Mouse (Mus musculus): ENCODE data around the gene Dhx32. TPM values are rescaled to one million over a fixed set of nuclear protein-coding genes. Genes with fewer than 3 reads are reported as not detected.
A peak's percentile ranks its signal among the peaks of the same experiment; 100 is the strongest.

Dhx32 gene
- total RNA-seq, 2 experiments from 2014 or later = 42.0 to 44.4 TPM

DNA sequence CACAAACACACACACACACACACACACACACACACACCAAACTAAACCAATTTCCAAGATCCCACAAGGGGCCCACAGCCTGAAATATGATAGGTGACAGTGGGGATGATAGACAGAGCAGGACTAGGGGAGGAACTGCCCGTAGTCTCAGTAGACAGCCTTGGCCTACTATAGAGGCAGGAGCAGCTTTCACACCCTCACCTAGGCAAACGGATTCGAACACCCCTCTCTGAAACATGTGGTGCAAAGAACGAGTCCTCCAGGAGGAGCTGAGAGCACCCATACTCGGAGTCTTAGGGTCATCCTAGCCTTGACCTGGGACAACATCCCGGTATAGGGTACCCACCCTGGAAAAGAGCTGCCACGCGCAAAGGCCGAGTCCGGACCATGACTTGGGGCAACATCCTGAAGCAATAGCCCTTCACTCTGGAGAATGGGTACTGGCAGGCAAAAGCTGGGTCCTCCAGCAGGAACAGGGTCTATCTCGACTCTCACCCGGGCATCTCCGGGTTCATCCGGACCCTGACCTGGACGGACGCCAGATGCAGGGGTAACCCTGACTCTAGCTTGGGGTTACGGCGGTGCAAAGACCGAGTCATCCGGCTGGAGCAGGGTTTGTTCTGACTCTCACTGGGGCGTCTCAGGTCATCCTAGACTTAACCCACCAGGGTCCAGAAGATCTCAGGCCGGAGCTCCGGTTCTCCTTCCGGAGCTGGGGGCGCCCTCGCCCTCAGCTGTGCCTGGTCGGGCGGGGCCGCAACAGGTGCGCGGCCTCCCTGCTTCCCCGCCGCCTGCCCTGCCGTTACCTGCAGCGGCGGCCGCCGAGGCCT, 6.5 kb downstream of the Dhx32 start:
- DNase-seq = peak in 1 of 2 experiments; percentile 44
- intact Hi-C loops (cut with DNase I) = loop anchor here (2.0 kb wide), 1 partner anchor 67 kb away; the partner anchor contains the start of gene Bccip

DNA sequence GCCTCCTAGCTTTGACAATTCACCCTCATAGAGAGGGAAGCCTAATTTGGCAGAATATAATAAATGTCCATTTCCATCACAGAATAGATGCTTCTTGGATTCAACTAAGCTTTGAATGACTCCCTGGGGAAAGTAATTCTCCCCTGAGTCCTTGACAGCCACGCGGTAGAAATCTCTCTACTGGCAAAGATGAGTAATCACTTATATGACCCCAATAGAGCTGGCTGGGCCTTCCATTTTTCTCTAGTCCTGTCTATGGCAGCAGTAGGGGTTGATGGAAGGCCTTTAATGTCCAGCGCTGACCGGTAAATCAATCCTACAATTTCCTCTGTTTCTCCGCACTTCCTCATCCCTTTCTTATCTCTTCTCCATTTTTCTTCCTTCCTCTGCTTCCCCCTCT, 7.3 kb downstream of the Dhx32 start:
- intact Hi-C loops (cut with DNase I) = no loop called here
- no peak for DNase-seq

DNA sequence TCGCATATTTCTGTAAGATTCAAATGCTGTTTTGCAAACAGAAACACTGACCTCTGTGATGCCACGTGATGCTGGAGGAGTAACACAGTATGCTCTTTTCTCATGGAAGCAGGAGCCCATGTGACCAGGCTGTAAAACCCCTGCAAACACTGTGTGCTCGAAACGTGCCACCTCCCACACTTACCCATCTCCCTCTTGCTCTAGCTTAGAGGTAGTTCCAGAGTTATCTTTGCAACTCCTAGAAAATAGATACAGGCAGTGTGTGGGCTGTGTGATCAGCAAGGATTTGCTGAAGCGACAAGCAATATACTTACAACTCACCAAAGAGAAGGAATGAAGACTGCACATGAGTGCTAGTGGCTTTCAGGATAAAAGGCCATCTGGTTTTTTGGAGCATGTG, 14.0 kb downstream of the Dhx32 start:
- DNase-seq = no peak
- intact Hi-C loops (cut with DNase I) = no loop called here

DNA sequence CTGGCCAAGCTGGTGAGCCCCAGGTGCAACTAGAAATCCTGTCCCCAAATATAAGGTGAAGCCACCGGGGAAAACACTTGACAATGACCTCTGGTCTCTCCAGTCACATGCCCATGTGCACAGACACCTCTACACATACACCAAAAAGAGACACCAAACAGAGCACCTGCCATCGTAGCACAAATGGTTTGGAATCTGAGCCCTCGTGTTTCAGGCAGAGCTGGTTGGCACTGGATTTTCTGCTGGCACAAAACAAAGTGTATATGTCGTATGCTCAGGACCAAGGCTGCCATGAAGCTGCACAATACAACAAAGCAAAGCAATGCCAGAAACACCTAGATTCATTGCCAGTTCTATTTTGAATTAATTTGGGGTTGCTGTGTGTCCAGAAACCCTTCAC, 14.5 kb downstream of the Dhx32 start:
- no peak for DNase-seq
- intact Hi-C loops (cut with DNase I) = no loop called here

DNA sequence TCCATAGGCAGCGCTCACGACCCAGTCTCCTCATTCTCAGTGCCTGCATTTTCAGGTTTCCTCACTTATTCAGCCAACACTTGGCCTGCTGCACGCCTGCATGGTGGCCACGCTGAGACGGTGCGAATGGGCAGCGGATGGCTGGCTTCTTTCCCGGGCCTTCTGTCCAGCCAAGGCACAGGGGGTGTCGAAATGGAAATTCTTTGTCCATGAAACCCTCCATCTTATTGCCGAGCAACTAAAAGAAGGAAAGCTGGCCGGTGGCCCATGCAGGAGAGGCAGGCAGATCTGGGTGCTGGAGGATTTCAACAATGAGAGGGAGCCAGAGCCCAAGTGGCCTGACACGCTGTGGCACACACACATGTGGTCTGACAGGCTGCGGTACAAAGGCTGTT, 16.7 kb downstream of the Dhx32 start:
- intact Hi-C loops (cut with DNase I) = no loop called here

DNA sequence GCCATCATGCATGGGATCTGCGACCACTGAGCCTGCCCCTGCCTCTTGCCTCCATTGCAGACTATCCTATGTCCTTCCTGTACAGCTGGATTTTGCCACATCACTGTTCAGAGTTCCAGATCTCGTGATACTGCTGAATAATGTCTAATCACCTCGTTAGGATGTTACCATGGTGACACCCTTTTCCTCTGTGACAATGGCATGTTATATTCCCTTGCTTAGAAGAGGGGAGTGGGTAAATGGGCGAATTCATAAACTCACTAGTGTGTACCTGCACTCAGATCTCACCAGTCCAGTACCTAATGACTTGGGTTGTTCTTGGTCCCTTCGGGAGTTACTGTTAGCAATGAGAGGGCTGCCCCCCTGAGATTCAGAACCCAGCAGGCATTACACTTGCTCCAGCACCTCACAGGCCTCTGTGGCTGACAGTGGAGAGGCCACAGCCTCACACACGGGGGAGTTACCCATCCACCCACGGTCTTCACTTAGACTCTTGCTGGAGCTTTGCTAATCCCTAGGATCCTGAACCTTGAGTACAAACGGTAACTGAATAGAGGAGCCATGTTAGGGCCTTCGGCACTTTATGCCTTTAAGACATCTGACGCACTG, 17.2 kb downstream of the Dhx32 start:
- intact Hi-C loops (cut with DNase I) = no loop called here
- no peak for DNase-seq

More for the DNA sequence above, 16.7 kb downstream of the Dhx32 start:
- DNase-seq = peak; percentile 73 to 76

DNA sequence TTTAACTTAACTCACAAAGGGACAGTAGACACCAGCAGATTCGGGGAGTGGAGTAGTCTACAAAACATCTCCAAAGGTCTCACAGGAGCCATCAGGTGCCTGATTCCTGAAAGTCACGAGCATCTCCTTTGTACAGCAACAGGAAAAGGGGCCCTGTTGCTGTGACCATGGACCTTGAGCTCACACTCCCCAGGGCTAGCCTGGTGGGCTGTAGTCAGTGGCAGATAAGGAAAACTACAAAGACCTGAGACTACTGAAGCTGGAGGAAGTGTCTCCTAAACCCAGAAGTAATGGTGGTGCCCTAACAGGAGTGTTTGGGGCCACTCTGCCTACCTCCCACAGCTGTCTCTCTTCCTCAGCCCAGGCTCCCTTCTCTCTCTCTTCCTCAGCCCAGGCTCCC, 18.1 kb downstream of the Dhx32 start:
- intact Hi-C loops (cut with DNase I) = no loop called here
- no peak for DNase-seq

DNA sequence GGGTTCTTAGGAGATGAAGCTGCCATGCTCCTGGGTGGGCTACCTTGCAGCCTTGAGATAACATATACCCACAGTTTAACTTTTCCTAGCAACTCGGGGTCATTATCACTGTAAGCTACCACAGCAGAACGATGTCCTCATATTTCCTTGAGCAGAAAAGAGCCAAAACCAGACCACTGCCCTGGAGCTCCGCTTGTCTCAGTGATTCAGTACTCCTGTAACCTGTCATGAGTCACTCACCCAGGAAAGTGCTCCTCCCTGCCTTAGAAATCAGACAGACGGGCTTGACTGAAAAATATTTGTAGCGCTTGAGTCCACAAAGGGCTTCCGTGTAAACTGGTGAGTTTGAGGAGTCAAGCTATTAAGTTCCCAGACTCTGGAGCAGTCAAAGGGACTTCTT, 19.8 kb downstream of the Dhx32 start:
- DNase-seq = no peak
- intact Hi-C loops (cut with DNase I) = no loop called here

DNA sequence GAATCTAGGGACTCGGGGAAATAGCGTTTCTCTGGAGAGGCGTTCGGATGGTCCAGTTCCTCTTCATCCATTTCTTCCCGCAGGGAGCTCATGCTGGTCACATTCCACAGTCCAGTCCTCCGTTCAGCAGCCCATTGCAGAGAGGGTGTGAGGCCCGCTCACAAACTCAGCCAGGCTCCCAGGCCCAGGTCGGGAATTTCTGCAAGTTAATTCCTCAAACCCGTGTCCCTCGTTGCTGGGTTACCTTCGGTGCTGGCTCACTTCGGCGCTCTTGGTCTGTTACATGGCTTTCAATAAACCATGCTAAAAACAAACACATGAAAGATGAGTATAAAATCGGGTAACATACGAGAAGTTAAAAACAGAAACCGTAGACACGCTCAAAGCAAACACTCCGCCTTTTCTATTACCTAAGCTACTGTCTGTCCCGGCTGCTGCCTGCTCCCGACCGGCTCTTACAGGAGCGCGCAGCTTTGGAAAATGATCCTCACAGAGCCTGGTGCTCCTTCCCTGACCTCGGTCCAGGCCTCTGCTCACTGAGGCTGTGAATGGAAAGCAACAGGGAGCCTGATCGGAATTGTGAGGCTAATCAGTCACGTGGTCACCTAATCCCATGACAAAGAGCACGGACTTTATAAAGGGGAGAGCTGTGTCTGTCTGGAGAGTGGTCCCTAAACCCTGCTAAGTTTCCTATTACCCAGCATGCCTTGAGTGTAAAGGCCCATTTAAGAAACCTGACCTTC, 22.7 kb downstream of the Dhx32 start:
- intact Hi-C loops (cut with DNase I) = no loop called here
- no peak for DNase-seq

DNA sequence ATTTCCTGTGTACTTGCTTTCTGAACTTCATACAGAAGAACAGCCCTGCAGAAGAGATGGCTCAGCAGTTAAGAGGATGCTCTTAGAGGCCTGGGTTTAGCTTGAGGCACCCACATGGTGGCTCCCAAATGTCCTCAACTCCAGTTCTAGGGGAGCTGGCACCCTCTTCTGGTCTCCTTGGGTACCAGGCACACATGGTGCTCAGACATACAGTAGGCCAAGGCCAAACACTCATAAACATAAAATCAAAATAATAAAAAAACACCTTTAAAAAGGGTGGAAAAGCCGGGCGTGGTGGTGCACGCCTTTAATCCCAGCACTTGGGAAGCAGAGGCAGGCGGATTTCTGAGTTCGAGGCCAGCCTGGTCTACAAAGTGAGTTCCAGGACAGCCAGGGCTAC, 23.8 kb downstream of the Dhx32 start:
- no peak for DNase-seq
- intact Hi-C loops (cut with DNase I) = no loop called here

DNA sequence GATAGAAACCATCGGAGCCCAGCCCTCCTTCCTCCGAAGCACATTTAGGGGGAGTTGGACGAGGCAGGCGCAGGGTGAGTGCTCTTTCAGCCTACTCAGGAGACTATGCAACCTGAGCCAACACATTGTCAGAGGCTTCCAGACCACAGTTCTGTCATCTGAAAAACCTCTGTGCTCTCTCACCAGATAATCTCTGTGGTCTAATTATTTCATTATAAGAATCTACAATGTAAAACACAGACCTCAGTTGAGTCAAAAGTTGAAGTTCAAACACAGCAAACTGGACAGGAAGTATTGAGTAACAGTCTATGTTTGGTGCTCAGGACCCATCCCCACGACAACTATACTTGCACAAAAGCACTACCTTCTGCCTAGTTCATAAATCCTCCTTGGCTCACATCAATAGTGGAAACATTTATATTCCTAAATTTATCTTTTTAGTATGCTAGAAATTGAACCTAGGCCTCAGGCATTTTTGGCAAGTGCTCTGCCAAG, 24.5 kb downstream of the Dhx32 start:
- intact Hi-C loops (cut with DNase I) = no loop called here
- DNase-seq = no peak

DNA sequence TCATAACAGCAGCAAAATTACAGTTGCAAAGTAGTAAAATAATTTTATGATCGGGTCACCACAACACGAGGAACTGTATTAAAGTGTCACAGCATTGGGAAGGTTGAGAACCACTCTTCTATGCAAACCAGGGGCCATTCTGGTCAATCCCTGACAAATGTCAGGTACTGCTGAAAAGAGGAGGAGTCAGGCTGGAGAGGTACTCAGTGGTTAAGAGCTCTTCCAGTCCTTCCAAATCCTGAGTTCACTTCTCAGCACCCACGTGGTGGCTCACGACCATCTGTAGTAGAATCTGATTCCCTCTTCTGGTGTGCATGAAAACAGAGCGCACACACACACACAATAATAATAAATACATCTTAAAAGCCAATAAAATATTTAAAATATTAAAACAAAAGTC, 31.4 kb downstream of the Dhx32 start:
- DNase-seq = no peak
- intact Hi-C loops (cut with DNase I) = no loop called here

DNA sequence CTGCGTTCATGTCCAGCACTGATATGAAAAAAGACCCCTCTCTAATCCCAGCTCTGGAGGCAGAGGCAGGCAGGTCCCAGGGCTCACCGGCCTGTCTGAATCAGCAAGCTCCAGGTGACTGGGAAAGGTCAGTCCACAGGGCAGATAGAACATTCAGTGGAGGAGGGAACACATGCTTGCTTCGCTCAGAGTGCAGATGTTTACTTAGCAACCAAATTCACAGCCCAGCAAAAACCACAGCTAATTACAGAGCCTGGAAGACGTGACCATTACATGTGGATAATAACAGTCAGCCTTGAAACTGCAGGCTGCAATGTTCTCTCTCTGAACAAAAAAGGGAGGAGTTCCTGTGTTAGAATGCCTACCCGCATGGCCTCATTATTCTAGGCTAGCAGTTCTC, 31.9 kb downstream of the Dhx32 start:
- intact Hi-C loops (cut with DNase I) = no loop called here
- DNase-seq = peak in 1 of 2 experiments; percentile 17

DNA sequence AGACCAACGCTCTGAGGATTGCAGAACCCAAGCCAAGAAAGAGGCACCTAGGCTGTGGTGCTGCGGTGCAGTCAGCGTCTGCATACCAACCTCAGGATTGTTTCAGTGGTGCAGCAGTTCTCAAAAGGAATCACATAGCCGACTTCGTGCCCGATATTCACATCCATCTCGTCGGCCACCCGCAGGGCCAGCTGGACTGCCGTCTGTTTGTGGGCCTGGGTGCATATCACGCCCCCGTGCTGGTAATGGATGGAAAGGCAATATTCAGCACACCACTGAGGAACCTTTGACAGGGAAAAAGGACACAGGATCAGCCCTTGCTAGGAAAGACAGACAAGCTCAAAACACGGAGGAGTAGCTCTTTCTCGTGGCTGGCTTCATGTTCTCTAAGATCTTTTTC, 33.8 kb downstream of the Dhx32 start:
- DNase-seq = no peak
- intact Hi-C loops (cut with DNase I) = no loop called here

DNA sequence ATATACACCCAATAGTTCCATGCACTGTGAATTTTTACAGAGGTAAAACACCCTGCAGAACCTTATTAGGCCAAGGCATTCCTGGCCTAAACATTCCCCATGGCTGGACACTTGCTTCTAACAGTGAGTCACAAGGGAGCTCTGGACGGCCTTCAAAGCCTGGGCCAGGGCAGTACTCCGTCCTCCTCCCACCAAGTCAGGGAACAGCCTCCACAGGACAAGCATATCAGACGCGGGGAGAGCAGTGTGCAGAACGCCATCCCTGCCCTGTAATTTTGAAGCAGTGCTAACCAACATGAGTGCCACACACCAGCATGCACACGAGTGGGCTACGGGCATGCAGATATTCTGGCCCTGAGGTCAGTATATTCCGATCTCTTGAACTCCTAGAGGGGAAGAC, 35.2 kb downstream of the Dhx32 start:
- intact Hi-C loops (cut with DNase I) = no loop called here
- peak; percentile 39 to 44 for DNase-seq

DNA sequence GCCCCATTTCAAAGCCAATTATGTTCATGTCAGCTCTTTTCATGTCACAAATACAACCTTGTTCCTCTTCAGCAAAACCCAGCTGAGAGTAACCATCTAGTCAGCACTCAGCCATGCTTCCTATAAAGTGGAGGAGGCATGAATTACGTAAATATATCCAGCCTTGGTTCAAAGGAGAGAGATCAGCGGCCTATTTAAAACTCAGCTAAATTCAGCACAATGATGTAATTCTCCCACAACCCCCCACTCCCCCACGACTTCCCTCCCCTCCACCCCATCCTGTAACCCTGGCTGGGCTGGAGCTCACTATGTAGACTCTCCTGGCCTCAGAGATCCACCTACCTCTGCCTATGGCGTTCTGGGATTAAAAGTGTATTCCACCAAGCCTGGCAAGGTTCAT, 37.8 kb downstream of the Dhx32 start:
- intact Hi-C loops (cut with DNase I) = no loop called here
- no peak for DNase-seq

DNA sequence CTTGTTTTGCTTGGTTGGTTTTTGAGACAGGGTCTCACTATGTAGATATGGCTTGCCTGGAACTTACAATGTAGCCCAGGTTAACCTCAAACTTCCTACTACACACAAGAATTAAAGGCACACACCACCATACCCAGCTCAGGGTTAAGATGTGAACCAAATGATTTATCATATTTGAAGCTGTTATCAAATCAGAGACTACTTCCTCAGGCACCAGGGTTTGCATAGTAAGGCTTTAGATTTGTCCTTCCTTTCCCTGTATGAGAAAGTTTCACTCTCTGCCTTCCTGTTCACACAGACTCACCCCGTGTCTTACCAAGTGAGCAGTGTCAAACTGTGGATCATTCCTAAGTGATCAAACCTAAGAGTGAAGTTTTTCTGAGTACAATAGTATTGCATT, 38.3 kb downstream of the Dhx32 start:
- no peak for DNase-seq
- intact Hi-C loops (cut with DNase I) = no loop called here

DNA sequence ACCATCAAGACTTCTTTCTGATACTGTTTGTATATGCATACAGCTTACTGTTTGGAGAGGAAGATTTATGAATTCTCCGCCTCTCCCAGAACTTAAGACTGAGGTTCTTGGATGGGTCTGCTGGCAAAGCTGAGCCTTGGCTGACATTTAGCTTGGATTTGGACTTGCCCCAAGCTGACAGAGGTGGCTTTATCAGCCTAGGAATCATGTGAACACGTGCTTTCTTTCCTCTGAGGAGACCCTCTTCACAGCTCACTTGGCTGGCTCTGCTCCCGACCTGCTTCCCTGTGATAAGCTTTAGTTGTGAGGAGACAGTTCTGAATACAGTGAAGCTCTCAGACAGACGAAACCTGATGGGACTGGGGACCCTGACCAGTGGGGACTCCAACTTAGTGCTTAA, 38.9 kb downstream of the Dhx32 start:
- no peak for DNase-seq
- intact Hi-C loops (cut with DNase I) = no loop called here

DNA sequence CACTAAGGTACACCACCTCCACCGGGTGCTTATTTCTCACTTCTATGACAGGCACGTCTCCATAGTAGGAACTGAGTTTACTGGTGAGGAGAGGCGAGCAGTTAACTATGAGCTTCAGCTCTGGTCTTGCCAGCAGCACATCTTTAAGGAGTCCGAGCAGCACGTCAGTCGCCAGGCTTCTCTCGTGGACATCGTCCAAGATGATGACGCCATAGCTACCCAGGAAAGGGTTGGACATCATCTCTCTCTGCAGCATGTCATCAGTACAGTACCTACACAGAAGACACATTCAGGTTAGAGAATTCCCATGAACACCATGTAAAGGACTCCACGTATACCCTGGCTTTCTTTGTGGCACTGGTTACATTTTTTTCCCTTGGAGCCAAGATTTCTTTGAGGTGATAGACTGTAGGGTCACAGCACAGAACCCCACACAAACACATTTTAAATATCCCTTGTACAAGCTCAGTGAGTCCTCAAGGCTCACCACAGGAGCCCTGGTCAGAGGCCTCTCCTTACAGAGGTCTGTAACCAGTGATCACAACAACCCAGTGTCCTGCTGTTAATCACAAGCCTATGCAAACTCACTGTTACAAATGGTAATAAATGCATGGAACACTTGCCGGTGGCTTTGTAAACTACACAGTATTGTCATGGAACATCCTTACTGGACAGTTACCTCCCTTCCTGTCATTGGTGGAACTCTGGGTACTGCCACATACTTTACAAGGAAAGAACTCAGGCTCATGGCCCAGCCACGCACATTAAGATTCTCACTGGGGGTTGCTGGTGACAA, 39.8 kb downstream of the Dhx32 start:
- no peak for DNase-seq
- intact Hi-C loops (cut with DNase I) = no loop called here

DNA sequence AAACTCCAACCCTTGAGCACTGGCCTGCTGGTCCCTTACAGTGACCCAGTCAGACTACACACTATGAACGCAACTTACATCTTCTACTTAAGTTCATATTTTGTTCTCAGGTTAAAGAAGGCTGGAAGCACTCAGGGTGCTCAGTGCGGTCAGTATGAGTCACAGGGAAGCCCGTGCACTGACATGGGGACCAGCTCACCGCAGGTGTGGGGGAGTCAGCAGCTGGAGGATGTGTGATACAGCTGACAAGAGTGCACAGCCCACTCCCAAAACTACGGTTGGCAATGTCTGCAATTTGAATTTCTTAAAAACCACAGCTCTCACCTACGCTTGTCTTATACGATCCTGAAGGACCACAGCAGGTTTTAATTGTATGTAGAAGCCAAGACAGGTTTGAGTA, 42.0 kb downstream of the Dhx32 start:
- no peak for DNase-seq
- intact Hi-C loops (cut with DNase I) = no loop called here
